Mouse (Mus musculus) stomach, postnatal 0 days (tissue): ENCODE data around the gene Tm7sf2.

Experiments
- CTCF ChIP-seq: IDR thresholded peaks from 2 replicates; pipeline ENCODE4 v1.5.1; 2016; ENCODE audit warnings: antibody characterized with exemption, low read depth, mild to moderate bottlenecking, moderate library complexity
- EP300 ChIP-seq: optimal IDR thresholded peaks from 2 replicates; pipeline ENCODE3; 2016; ENCODE audit warnings: antibody characterized with exemption

DNA sequence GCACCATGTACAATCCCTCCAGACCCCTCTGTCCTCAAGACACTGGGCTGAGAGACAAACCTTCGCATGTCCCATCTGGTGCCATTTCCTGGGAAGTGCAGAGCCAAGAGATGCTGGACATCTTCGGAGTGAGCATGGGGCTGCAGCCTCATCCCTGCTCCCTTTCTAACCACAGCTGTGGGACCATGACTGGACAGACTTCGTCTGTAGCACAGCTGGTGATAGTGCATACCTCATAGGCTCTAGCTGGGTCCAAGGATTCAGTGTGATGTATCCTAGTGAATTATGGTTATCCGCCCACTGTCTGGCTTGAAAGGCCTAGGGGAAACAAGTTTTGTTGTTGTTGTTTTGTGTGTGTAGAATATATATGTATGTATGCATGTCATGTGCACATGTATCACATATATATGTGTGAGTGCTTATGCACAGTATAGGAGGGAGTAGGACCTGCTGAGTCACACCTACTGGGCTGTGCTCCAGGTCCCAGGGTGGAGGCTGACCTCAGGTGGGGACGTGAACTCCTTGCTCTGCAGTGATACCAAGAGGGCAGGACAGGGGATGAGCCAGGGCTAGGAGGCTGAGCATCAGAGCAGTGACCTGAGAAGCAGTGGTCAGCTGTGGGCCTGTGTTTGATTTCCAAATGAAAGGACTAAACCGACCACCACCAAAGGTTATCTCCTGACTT lies 34.1 kb upstream of the Tm7sf2 start:
- no peak for TF ChIP-seq EP300
- TF ChIP-seq CTCF = no peak
